Mouse (Mus musculus) urinary bladder, adult 2 months (tissue): ENCODE data around the gene Actr1b. TPM values are rescaled to one million over a fixed set of nuclear protein-coding genes. Genes with fewer than 3 reads are reported as not detected.
"Not testable (repeated sequence)": the region's sequence is repeated elsewhere in the genome, so short reads cannot be mapped to it uniquely, and the experiment has no call there.

Experiments used
- DNase-seq: peaks from one replicate; pipeline ENCODE4 v3.0.0; 2022; ENCODE audit warnings: low spot score
- polyA plus RNA-seq: library from polyadenylated mRNA; depleted of rRNA; stranded (reverse); fragments of >200 nt; gene quantifications from 2 replicates; pipeline ENCODE4 v1.2.3, GENCODE M21; 2012

The Actr1b gene
- polyA plus RNA-seq, 1 experiment = 141 TPM

DNA sequence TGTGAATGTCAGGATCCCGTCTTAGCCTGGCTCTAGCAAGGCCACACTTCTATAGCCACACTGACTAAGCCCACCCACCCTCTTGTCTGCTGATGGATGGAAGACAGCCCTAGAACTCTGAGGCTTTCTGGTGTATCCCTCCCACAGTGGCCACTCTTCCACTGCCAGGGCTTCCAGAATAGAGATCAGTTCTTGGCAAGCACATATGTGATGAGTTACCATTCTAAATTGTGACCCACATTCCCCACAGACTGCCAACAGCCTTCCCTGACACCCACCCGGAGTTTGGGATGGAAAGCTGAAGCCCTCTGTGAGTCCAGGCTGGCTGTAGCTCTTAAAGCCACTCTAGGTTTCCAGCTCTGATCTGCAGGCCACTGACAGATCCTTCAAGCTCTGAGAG is 7.1 kb downstream of the Actr1b start:
- no peak for DNase-seq

- no peak for DNase-seq
Observed at GRCm38 (mm10) chr1:36697030-36697429, 17.2 kb downstream of the Actr1b start.

- no peak for DNase-seq
Observed at GRCm38 (mm10) chr1:36696411-36696810, 17.8 kb downstream of the Actr1b start.

GRCm38 (mm10) chr1:36694871-36695270 is 19.4 kb downstream of the Actr1b start:
- DNase-seq = no peak

GRCm38 (mm10) chr1:36691271-36692155 is 22.7 kb downstream of the Actr1b start, which contains the start of gene Cox5b:
Gene Cox5b, plus strand, starts transcription at chr1:36691449.
- DNase-seq = peak; percentile 86

GRCm38 (mm10) chr1:36690671-36691235 is 23.5 kb downstream of the Actr1b start:
- DNase-seq = no peak

GRCm38 (mm10) chr1:36683810-36684467 is 30.3 kb downstream of the Actr1b start:
- peak; percentile 44 for DNase-seq

DNA sequence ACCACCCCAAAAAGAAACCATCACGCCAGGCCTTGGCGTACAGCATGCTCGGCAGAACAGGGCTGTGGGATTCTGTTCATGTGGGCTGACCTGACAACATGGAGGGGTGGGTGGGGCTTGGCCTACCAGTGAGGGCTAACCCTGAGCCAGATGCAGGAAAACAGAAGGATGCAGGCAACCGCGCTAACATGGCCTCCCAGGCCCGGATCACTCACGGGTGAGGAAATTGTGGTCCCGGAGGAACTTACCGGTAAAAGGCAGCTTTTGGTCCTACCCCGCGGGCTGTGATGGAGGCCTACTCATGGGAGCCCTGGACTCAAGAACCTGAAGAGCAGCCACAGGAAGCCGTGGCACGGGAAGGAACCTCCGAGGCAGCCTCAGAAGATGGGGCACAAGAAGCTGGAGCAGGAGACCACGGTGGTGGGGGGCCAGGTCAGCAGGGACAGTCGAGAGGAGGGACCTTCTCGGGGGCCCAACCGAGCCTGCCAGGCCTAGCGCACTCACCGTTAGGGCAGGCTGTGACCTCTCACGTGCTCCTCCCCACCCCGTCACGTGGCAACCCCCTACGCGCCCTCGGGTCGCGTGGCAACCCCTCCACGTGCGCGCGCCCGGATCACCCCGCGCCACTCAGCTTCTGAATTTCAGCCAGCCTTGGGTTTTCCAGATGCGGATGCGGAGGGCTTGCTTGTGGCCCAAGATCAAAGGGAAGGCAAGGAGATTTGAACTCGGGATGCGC is 31.4 kb downstream of the Actr1b start, which contains the start of gene Fam178b:
Gene Fam178b, minus strand, starts transcription at position 564 of the 736 bp plus-strand sequence.
- DNase-seq = no peak

DNA sequence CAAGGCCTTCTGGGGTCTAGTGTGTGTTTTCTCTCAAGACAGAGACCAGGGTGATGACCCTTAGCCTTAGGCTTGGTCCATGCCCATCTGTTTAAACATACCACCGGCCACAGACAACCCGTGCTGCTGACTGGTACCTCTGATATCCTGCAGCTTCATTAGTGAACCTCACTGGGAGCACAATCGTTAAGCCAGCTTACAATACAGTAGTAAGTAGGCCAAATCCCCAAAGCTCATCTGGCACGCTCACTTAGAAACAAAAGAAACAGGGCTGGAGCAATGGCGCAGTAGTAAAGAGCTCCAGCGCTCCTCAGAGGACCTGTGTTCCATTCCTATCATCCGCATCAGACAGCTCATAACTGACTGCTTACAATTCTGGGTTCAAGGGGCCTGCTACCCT is 33.3 kb downstream of the Actr1b start:
- DNase-seq = no peak

GRCm38 (mm10) chr1:36674936-36675335 is 39.3 kb downstream of the Actr1b start:
- no peak for DNase-seq

DNA sequence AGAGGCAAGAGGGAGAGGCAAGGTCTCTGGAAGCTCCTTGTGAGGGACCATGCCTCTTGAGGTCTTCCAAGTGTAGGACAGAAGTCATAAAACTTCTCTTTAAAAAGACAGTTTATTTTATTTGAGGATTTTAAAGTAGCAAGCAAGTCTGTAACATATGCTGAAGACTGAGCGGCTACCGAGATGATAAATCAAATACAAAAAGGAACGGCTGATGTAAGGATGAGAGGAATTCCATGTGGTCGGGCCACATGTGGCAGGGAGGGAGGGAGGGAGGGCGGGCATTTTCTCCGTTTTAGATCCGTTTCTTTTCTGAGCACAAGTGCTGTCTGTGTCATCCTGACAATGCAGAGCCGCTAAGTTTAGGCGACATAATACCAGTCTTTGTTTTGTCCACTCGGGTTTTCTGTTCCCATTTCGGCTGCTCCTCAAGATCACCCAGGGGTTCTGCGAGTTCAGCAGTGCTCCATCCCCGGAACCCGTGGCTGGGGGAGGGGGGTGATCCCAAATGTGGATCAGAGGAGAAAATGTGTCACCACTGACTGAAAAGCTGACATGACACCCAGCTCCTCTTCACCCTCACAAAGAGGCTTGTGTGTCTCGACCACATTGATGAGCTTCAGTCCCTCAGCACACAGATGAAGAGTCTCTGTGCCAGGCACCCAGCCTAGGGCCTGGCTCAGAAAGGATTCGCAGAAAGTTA is 41.4 kb downstream of the Actr1b start:
- DNase-seq = no peak

- DNase-seq = no peak
Observed at GRCm38 (mm10) chr1:36671260-36671659, 43.0 kb downstream of the Actr1b start.

- DNase-seq = no peak
Observed at GRCm38 (mm10) chr1:36670256-36670655, 44.0 kb downstream of the Actr1b start.

- DNase-seq = not testable (repeated sequence)
Observed at GRCm38 (mm10) chr1:36668007-36668406, 46.2 kb downstream of the Actr1b start.

DNA sequence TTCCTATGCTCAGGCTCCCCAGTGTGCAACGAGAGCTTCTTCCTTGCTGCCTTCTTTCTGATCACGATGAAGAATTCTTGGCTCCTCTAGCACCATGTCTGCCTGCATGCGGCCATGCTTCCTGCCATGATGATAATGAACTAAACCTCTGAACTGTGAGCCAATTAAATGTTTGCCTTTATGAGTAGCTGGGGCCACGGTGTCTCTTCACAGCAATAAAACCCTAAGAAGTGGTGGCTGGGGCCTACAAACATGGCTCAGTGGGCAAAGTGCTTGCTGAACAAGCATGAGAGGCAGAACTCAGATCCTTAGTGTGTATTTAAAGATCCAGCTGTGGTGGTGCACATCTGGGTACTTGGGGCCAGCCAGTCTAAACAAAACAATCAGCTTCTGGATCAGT is 48.3 kb downstream of the Actr1b start:
- DNase-seq = no peak

- DNase-seq = no peak
Observed at GRCm38 (mm10) chr1:36665165-36665723, 49.0 kb downstream of the Actr1b start.

GRCm38 (mm10) chr1:36664457-36664856 is 49.8 kb downstream of the Actr1b start:
- no peak for DNase-seq

DNA sequence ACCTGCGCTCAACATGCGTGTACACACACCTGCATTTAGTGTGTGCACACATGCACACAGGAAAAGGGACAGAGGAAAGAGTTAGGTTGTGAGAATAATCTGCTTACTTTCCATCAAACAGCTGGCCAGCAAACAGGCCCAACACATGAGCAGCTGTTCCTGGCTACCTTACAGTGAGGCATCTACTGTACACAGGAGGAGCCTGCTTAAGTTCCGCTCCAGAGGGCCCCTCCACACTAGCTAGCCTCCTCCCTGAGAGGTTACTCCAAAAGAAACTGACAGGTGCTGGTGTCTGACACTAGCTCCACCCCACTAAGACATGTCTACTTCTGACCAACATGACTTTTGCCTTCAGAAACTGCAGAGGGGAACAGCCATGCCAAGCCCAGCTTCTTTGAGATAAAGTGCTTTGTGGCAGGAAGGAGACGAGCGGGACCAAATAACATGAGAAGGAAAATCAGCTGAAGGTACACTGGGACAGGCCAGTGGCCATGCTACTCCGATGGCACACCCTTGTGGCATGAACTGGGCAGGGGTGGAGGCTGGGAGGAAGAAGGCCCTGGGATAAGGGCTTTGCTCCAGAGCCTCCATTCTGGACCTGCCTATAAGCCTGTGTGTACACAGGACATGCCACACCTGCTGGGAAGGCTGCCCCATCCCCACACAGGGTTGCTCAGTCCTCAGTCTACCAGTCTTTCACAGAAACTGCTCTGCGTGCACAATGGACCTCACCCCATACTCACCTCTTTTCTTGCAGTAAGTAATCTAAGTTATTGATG is 55.4 kb downstream of the Actr1b start:
- DNase-seq = no peak

DNA sequence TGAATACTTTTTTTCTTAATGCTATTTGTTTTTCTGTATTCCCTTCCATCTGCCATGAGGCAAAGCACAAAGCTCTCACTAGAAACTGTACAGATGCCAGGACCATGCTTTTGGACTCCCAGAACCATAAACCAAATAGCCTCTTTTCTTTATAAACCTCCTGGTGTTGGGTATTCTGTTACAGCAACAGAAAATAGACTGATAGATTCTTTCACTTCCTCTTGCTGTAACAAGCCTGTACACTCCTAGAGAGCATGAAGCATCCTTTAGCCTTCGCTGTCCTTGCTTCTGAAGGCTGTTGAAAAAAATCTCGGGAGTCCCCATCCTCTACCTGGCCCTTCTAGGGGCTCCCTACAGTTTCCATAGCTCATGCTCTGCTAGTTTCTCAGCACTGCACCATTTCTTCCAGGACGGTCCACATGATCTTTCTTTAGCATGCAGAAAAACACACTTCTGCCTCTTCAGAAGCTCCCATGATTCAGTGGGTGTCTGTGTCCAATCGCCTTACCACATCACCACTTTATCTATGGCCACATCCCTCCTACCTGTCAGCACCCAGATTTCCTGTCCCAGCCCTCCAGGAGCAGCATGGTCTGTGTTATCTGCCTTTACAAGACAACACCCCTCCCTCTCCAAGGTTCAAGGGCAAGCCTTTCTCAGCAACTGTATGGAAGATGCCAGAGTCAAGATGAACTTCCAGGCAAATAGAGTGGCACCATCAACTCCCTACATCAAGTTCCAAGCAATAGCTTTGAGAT is 56.4 kb downstream of the Actr1b start:
- no peak for DNase-seq
